Mouse (Mus musculus): ENCODE measurements around the gene Pip5k1c. TPM values are rescaled to one million over a fixed set of nuclear protein-coding genes. Genes with fewer than 3 reads are reported as not detected.

Gene Pip5k1c
- 123 and 127 TPM in 2 replicates for polyA plus RNA-seq (2015; fragmentation: Nextera tagmentation; extraction: Ambion mirVana)

DNA sequence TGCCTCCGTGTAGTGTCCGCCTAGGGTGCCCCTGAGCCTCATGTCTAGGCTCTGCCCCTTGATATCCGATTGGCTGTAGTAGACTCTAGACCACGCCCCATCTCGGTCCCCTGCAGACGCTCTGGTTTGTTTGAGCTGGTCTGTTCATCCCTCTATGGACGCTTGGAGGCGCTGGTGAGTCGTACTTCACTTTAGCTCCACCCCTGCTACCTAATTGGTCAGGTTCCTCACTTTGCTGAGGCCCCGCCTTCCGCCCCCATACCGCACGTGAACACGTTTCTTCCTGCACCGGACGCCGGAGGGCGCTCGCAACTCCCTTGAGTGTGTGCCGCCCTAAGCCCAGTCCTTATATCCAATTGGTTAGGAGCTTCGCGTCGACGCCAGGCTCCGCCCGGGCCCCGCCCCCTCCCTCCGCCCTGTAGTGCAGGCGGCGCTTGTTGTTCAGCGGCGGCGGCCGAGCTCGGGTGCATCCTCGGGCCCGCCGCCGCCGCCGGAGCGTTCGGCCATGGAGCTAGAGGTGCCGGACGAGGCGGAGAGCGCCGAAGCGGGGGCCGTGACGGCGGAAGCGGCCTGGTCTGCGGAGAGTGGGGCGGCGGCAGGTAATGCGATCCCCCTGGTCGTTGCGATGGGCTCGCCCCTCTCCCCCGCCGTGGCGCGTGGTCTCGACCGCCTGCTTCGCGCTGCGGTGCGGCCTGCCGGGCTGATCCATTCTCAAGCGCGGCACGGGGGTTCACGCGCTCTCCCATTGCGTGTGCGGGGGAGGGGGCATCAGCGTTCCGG is at the start of gene Pip5k1c:
Pip5k1c (plus strand) TSS at position 410 of the 780 bp plus-strand sequence.
- peak within 1 kb of the TSS; percentile 74 for H3K4me2 ChIP-seq (replicated peaks)
- H3K36me3 ChIP-seq = no peaks in the 10 kb centered on the region
- peak within 1 kb of the TSS; percentile 95 for H3K9ac ChIP-seq (replicated peaks)
- H3K27ac ChIP-seq (replicated peaks) = peak within 1 kb of the TSS; percentile 95
- peak; percentile 95 for ATAC-seq (replicated peaks)
- H3K4me3 ChIP-seq = peak within 1 kb of the TSS; percentile 97
- peaks cover 47% of the 10 kb centered on the region for H3K4me1 ChIP-seq
- WGBS = under 1% methylated on average over 75 of the region's 80 CpGs
- no peaks in the 10 kb centered on the region; the same call in 1 of the 2 replicates for H3K27me3 ChIP-seq
- H3K9me3 ChIP-seq = no peaks in the 10 kb centered on the region

GRCm38 (mm10) chr10:81244146-81244545 is 48.6 kb upstream of the Pip5k1c start:
- 76% methylated on average over 4 of the region's 4 CpGs for WGBS
- H3K9me3 ChIP-seq = no peaks in the 10 kb centered on the region
- no peak overlapping the region for H3K9ac ChIP-seq (replicated peaks)
- H3K4me3 ChIP-seq = no peak overlapping the region
- H3K4me1 ChIP-seq = 0 out of 2 replicates have a peak, but pooled peaks cover 5% of the 10 kb centered on the region
- no peak for ATAC-seq (replicated peaks)
- no peak overlapping the region for H3K4me2 ChIP-seq (replicated peaks)
- H3K27me3 ChIP-seq = peaks cover 18% of the 10 kb centered on the region
- no peak overlapping the region for H3K27ac ChIP-seq (replicated peaks)
- no peaks in the 10 kb centered on the region for H3K36me3 ChIP-seq

- Histone ChIP-seq H3K9ac (replicated peaks) (no peak overlapping the region), H3K4me2 (replicated peaks) (no peak overlapping the region), H3K27me3 (peaks cover 13% of the 10 kb centered on the region), H3K27ac (replicated peaks) (no peak overlapping the region), H3K9me3 (no peaks in the 10 kb centered on the region), H3K4me1 (0 out of 2 replicates have a peak, but pooled peaks cover 5% of the 10 kb centered on the region), H3K36me3 (no peaks in the 10 kb centered on the region), H3K4me3 (no peak overlapping the region)
- ATAC-seq (replicated peaks) = peak; percentile 53
- 6% methylated on average over 17 of the region's 17 CpGs for WGBS
Observed at GRCm38 (mm10) chr10:81244595-81244994, 48.2 kb upstream of the Pip5k1c start.

DNA sequence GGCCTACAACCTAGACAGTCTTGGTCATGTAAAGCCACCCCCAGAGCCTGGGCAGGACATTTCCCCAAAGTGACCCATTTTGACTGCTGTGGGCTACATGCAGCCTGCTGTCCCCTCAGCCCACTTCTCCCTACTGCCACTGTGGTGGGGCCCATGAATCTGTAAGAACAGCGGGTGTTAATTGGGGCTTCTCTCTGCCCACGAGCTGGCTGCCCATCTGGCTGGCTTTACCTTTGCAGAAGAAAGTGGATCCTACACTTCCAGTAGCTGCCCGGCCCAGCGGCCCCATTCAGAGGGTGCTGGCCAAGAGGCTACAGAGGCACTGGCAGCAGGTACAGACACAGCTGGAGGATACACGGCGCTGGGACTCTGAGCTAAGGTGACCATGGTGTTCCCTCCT is 47.6 kb upstream of the Pip5k1c start:
- ATAC-seq (replicated peaks) = no peak
- H3K27ac ChIP-seq (replicated peaks) = no peak overlapping the region
- 88% methylated on average over 6 of the region's 6 CpGs for WGBS
- H3K4me2 ChIP-seq (replicated peaks) = no peak overlapping the region
- no peak overlapping the region for H3K9ac ChIP-seq (replicated peaks)
- no peaks in the 10 kb centered on the region for H3K9me3 ChIP-seq
- 0 out of 2 replicates have a peak, but pooled peaks cover 5% of the 10 kb centered on the region for H3K4me1 ChIP-seq
- H3K4me3 ChIP-seq = no peak overlapping the region
- H3K36me3 ChIP-seq = no peaks in the 10 kb centered on the region
- H3K27me3 ChIP-seq = peaks cover 7% of the 10 kb centered on the region

DNA sequence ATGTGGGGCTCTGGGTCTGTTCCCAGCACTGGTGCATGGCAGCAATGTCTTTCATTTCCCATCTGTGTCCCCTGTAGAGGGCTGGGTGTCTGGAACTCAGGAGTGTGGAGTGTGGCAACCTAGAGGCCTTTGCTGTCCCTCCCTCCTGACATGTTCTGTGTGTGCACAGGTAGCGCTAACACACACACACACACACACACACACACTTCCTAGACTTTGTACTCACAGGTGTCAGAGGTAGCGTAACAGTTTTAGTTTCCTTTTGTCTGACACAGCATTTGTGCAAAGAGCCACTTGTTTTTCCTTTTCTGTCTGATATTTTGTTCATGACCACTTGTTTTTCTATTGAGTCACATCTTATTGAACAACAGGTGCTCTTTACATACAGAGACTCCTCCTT is 45.0 kb upstream of the Pip5k1c start:
- H3K27me3 ChIP-seq = peaks cover 8% of the 10 kb centered on the region
- H3K9ac ChIP-seq (replicated peaks) = no peak overlapping the region
- no peaks in the 10 kb centered on the region for H3K9me3 ChIP-seq
- ATAC-seq (replicated peaks) = no peak
- 94% methylated on average over 2 of the region's 2 CpGs for WGBS
- H3K4me1 ChIP-seq = peaks cover 14% of the 10 kb centered on the region
- no peak overlapping the region for H3K4me3 ChIP-seq
- H3K36me3 ChIP-seq = no peaks in the 10 kb centered on the region
- no peak overlapping the region for H3K4me2 ChIP-seq (replicated peaks)
- no peak overlapping the region for H3K27ac ChIP-seq (replicated peaks)

DNA sequence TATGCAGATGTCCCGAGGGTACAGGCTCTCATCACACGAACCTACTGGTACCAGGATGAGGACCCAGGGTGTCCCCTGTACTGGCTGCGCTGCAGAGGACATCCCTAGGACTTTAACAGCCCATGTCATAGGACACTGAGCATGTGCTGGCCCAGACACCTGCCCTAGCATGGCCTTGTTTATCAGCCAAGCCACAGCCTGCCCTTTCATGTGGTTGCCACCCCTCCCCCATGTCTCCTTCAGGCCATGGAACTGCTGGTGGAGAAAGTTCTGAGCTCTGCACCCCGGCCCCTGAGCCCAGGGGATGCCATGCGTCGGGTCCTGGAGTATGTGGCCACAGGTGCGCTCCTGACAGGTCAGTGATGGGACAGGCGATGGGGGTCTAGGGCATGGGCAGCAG is 43.3 kb upstream of the Pip5k1c start:
- ATAC-seq (replicated peaks) = no peak
- 90% methylated on average over 8 of the region's 8 CpGs for WGBS

GRCm38 (mm10) chr10:81252424-81253419 is 40.0 kb upstream of the Pip5k1c start, which contains the start of gene Matk:
TSS of gene Matk (plus strand) at chr10:81252935.
- Histone ChIP-seq H3K27me3 (peaks cover 21% of the 10 kb centered on the region), H3K4me2 (replicated peaks) (peak within 1 kb of the TSS; percentile 52), H3K4me3 (peak within 1 kb of the TSS; percentile 34), H3K4me1 (peaks cover 22% of the 10 kb centered on the region), H3K9ac (replicated peaks) (peak within 1 kb of the TSS; percentile 39), H3K27ac (replicated peaks) (peak within 1 kb of the TSS; percentile 20; the same call in 1 of the 2 replicates), H3K36me3 (no peaks in the 10 kb centered on the region), H3K9me3 (no peaks in the 10 kb centered on the region)
- ATAC-seq (replicated peaks) = peak; percentile 55
- 9% methylated on average over 43 of the region's 44 CpGs for WGBS

More for the DNA sequence above, 43.3 kb upstream of the Pip5k1c start:
- no peak overlapping the region for H3K4me2 ChIP-seq (replicated peaks)
- H3K27ac ChIP-seq (replicated peaks) = no peak overlapping the region
- H3K9ac ChIP-seq (replicated peaks) = no peak overlapping the region
- peaks cover 18% of the 10 kb centered on the region for H3K4me1 ChIP-seq
- H3K9me3 ChIP-seq = no peaks in the 10 kb centered on the region
- H3K27me3 ChIP-seq = peaks cover 8% of the 10 kb centered on the region
- H3K36me3 ChIP-seq = no peaks in the 10 kb centered on the region
- no peak overlapping the region for H3K4me3 ChIP-seq

GRCm38 (mm10) chr10:81254886-81255285 is 37.9 kb upstream of the Pip5k1c start:
- peaks cover 29% of the 10 kb centered on the region for H3K27me3 ChIP-seq
- no peak for ATAC-seq (replicated peaks)
- H3K9me3 ChIP-seq = no peaks in the 10 kb centered on the region
- 71% methylated on average over 1 of the region's 1 CpGs for WGBS
- no peaks in the 10 kb centered on the region for H3K36me3 ChIP-seq
- H3K4me3 ChIP-seq = no peak overlapping the region
- H3K9ac ChIP-seq (replicated peaks) = no peak overlapping the region
- H3K4me1 ChIP-seq = peaks cover 37% of the 10 kb centered on the region
- H3K4me2 ChIP-seq (replicated peaks) = no peak overlapping the region
- H3K27ac ChIP-seq (replicated peaks) = no peak overlapping the region

GRCm38 (mm10) chr10:81257158-81258039 is 35.4 kb upstream of the Pip5k1c start:
- peak; percentile 17; the same call in 1 of the 2 replicates for ATAC-seq (replicated peaks)
- 2% methylated on average over 62 of the region's 62 CpGs for WGBS

DNA sequence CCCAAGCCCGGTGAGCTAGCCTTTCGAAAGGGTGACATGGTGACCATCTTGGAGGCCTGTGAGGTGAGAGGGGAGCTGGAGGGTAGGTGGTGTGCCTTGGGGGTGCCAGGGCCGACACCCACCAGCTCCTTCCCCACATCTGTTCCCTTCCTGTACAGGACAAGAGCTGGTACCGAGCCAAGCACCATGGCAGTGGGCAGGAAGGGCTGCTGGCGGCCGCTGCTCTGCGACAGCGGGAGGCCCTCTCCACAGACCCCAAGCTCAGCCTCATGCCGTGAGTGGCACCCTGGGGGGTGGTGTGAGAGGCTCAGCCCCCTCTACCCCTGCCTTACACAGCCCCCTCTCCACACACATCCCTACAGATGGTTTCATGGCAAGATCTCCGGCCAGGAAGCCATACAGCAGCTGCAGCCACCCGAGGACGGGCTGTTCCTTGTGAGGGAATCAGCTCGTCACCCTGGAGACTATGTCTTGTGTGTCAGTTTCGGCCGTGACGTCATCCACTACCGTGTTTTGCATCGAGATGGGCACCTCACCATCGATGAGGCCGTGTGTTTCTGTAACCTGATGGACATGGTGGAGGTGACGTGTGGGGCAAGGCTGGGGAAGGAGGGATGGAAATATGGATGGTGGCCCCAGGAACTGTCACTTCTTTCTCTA is 33.4 kb upstream of the Pip5k1c start:
- 0 out of 2 replicates have a peak, but pooled peaks cover 3% of the 10 kb centered on the region for H3K36me3 ChIP-seq
- 43% methylated on average over 18 of the region's 21 CpGs for WGBS
- H3K27me3 ChIP-seq = peaks cover 21% of the 10 kb centered on the region
- no peak overlapping the region for H3K27ac ChIP-seq (replicated peaks)
- H3K4me3 ChIP-seq = no peak overlapping the region
- no peak overlapping the region; the same call in 1 of the 2 replicates for H3K9ac ChIP-seq (replicated peaks)
- 0 out of 2 replicates have a peak, but pooled peaks have one; percentile 5 for ATAC-seq (replicated peaks)
- no peak overlapping the region for H3K4me2 ChIP-seq (replicated peaks)
- H3K4me1 ChIP-seq = peaks cover 24% of the 10 kb centered on the region
- 0 out of 2 replicates have a peak, but pooled peaks cover 3% of the 10 kb centered on the region for H3K9me3 ChIP-seq

More at GRCm38 (mm10) chr10:81257158-81258039, 35.4 kb upstream of the Pip5k1c start:
- peak overlapping the region; percentile 56 for H3K4me3 ChIP-seq
- H3K27me3 ChIP-seq = peaks cover 21% of the 10 kb centered on the region
- H3K4me2 ChIP-seq (replicated peaks) = peak overlapping the region; percentile 84
- H3K9ac ChIP-seq (replicated peaks) = peak overlapping the region; percentile 58
- H3K36me3 ChIP-seq = 0 out of 2 replicates have a peak, but pooled peaks cover 3% of the 10 kb centered on the region
- no peak overlapping the region for H3K27ac ChIP-seq (replicated peaks)
- H3K4me1 ChIP-seq = peaks cover 34% of the 10 kb centered on the region
- 0 out of 2 replicates have a peak, but pooled peaks cover 3% of the 10 kb centered on the region for H3K9me3 ChIP-seq

Measured in forebrain, embryonic 15.5 days (tissue).